Mouse (Mus musculus): Measurements from ENCODE around the gene Ccr1l1. TPM values are rescaled to one million over a fixed set of nuclear protein-coding genes. Genes with fewer than 3 reads are reported as not detected.

The Ccr1l1 gene
- total and polyA plus RNA-seq, 2 experiments = 0.12 TPM; not detected in 1

DNA sequence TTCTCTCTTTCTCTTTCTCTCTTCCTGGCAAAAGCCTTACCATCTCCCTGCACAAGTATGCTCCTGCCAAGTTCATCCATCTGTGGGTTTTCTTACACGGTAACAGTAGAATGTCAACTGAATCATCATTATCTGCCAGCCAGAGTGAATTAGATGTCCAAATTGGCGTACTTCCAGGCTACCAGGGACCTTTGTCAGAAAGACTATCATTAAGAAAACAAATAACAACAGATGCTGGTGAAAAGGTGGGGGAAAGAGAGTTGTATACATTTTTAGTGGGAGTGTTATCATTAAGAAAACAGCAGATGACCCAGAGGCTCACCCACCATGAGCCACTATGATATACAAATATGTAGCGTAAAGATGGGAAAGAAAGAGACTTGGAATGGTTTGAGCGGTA, 48.3 kb downstream of the Ccr1l1 start:
- Histone ChIP-seq H3K4me3 (ENCODE audit: insufficient read depth, low read depth, low read length) (no peak overlapping the region), H3K27me3 (ENCODE audit: control insufficient read depth, insufficient read depth, low read length) (no peaks in the 10 kb centered on the region), H3K79me2 (ENCODE audit: control insufficient read depth, insufficient read depth, low read length) (no peaks in the 10 kb centered on the region), H3K27ac (replicated peaks; ENCODE audit: insufficient read depth, low read depth, low read length) (no peak overlapping the region), H3K9ac (ENCODE audit: low read depth, low read length) (no peak overlapping the region), H3K36me3 (ENCODE audit: control insufficient read depth, insufficient read depth, low read length) (no peaks in the 10 kb centered on the region), H3K4me1 (ENCODE audit: control insufficient read depth, insufficient read depth, low read length) (peaks cover 8% of the 10 kb centered on the region; the same call in 1 of the 2 replicates)
- 77% methylated on average over 4 of the region's 4 CpGs for WGBS
- DNase-seq (ENCODE audit: extremely low read depth, low read depth, low spot score) = no peak
- TF ChIP-seq CTCF (IDR thresholded peaks at IDR 0.05; ENCODE audit: low read depth, low read length) (no peak), POLR2A (IDR thresholded peaks at IDR 0.05; ENCODE audit: extremely low read depth, insufficient read depth, low read length) (no peak)

DNA sequence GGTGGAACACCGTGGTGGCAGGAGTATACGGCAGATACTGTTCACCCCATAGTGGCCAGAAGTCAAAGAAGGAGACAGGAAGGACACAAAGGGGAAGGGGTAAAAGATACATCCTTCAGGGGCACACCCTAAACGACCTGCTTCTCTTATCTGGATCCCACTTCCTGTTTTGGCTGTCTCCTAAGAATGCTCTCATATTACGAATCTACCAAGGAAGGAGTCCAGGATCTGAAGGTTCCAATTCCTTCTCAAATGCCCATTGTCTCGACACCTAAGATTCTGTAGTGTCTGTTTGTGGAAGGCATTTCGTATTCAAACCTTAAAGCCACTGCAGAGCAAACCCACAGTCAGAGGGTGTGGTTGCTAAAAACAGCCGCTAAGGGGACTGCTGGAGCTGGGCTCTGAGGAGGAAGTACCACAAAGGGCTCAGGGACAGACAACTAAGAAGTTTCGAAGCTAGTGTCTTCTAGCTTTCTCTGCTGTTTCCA, 49.4 kb downstream of the Ccr1l1 start:
- H3K9ac ChIP-seq (ENCODE audit: low read depth, low read length) = no peak overlapping the region
- TF ChIP-seq CTCF (IDR thresholded peaks at IDR 0.05; ENCODE audit: low read depth, low read length) = no peak
- TF ChIP-seq POLR2A (IDR thresholded peaks at IDR 0.05; ENCODE audit: extremely low read depth, insufficient read depth, low read length) = no peak
- no peaks in the 10 kb centered on the region for H3K27me3 ChIP-seq (ENCODE audit: control insufficient read depth, insufficient read depth, low read length)
- no peak for DNase-seq (ENCODE audit: extremely low read depth, low read depth, low spot score)
- peak overlapping the region; percentile 66 for H3K27ac ChIP-seq (replicated peaks; ENCODE audit: insufficient read depth, low read depth, low read length)
- 31% methylated on average over 8 of the region's 8 CpGs for WGBS
- peaks cover 10% of the 10 kb centered on the region; the same call in 1 of the 2 replicates for H3K4me1 ChIP-seq (ENCODE audit: control insufficient read depth, insufficient read depth, low read length)
- H3K36me3 ChIP-seq (ENCODE audit: control insufficient read depth, insufficient read depth, low read length) = no peaks in the 10 kb centered on the region
- no peak overlapping the region for H3K4me3 ChIP-seq (ENCODE audit: insufficient read depth, low read depth, low read length)
- H3K79me2 ChIP-seq (ENCODE audit: control insufficient read depth, insufficient read depth, low read length) = no peaks in the 10 kb centered on the region

DNA sequence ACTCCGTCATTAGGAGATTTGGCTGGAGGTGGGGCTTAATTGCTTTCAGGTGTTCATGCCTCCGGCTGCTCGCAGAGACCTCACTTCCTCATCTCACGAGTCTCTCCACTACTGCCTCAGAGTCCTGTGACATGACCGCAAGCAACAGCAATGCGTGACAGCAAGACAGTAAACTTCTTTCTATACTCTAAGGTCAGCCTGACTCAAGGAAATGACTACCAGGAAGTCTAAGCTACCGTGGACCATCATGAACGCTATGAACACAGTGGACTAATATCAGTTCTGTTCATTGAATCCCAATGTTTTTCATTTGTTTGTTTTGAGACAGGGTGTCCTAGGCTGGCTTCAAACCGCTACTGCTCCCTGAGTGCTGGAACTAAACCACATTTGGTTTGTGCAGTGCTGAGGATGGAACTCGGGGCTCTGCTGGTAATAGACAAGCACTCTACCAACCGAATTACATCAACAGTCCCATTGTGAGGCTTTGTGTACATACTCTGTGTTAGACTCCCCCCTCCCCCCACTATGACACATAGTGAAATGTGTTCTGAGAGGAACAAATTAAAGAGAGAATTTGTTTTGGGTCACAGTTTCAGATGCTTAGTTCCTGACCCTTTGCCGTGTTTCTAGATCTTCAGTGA, 50.0 kb downstream of the Ccr1l1 start:
- H3K36me3 ChIP-seq (ENCODE audit: control insufficient read depth, insufficient read depth, low read length) = no peaks in the 10 kb centered on the region
- DNase-seq (ENCODE audit: extremely low read depth, low read depth, low spot score) = no peak
- H3K79me2 ChIP-seq (ENCODE audit: control insufficient read depth, insufficient read depth, low read length) = no peaks in the 10 kb centered on the region
- no peaks in the 10 kb centered on the region for H3K27me3 ChIP-seq (ENCODE audit: control insufficient read depth, insufficient read depth, low read length)
- peaks cover 12% of the 10 kb centered on the region; the same call in 1 of the 2 replicates for H3K4me1 ChIP-seq (ENCODE audit: control insufficient read depth, insufficient read depth, low read length)
- peak overlapping the region; percentile 66 for H3K27ac ChIP-seq (replicated peaks; ENCODE audit: insufficient read depth, low read depth, low read length)
- no peak overlapping the region for H3K9ac ChIP-seq (ENCODE audit: low read depth, low read length)
- no peak overlapping the region for H3K4me3 ChIP-seq (ENCODE audit: insufficient read depth, low read depth, low read length)
- 63% methylated on average over 12 of the region's 12 CpGs for WGBS
- TF ChIP-seq POLR2A (IDR thresholded peaks at IDR 0.05; ENCODE audit: extremely low read depth, insufficient read depth, low read length) (no peak), CTCF (IDR thresholded peaks at IDR 0.05; ENCODE audit: low read depth, low read length) (no peak)

DNA sequence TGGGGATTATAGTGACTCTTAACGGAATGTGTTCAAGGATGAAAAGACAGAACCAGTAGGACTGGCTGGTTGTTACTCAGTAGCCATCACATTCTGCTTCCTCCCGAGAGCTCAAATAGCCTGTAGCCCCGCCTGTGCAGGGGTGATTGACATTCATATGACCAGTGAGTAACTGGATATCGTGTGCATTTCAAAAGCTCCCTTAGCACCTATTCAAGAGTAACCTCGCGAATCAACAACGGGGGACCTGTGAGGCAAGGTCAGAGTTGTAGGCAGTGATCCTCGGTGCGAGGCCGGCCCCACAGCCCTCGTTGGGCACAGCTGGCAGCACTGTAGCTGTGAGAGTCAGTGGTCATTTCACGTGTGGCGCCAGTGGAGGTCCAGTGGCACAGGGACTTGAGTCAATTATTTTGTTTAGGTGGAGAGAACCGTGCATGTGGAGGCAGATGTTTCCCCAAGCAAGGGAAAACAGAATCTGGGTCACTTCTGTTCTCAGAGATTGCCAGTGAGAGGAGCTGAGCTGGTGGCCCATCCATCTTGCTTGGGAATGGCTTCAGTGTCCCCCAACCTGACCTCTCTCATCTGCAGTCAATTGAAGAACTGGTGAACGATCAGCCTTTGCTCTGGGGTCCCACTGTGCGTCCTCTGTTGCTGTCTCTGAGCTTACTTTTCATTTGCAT, 50.8 kb downstream of the Ccr1l1 start:
- no peak overlapping the region for H3K27ac ChIP-seq (replicated peaks; ENCODE audit: insufficient read depth, low read depth, low read length)
- H3K9ac ChIP-seq (ENCODE audit: low read depth, low read length) = 0 out of 2 replicates have a peak overlapping the region, but pooled peaks have one; percentile 24
- no peak for DNase-seq (ENCODE audit: extremely low read depth, low read depth, low spot score)
- H3K79me2 ChIP-seq (ENCODE audit: control insufficient read depth, insufficient read depth, low read length) = no peaks in the 10 kb centered on the region
- WGBS = 55% methylated on average over 16 of the region's 16 CpGs
- no peaks in the 10 kb centered on the region for H3K27me3 ChIP-seq (ENCODE audit: control insufficient read depth, insufficient read depth, low read length)
- no peak for TF ChIP-seq CTCF (IDR thresholded peaks at IDR 0.05; ENCODE audit: low read depth, low read length)
- TF ChIP-seq POLR2A (IDR thresholded peaks at IDR 0.05; ENCODE audit: extremely low read depth, insufficient read depth, low read length) = no peak
- H3K36me3 ChIP-seq (ENCODE audit: control insufficient read depth, insufficient read depth, low read length) = no peaks in the 10 kb centered on the region
- H3K4me1 ChIP-seq (ENCODE audit: control insufficient read depth, insufficient read depth, low read length) = peaks cover 11% of the 10 kb centered on the region; the same call in 1 of the 2 replicates
- no peak overlapping the region for H3K4me3 ChIP-seq (ENCODE audit: insufficient read depth, low read depth, low read length)

Other genes with a start within 250 kb of the Ccr1l1 start
- 1.0 and 1.3 TPM in 2 replicates for gene Cxcr6, start 171.9 kb downstream of the Ccr1l1 start, total RNA-seq (2014; rRNA removed)
- gene Cxcr6, start 171.9 kb downstream of the Ccr1l1 start, polyA plus RNA-seq (2012; rRNA removed) = 0.70 and 0.76 TPM in 2 replicates
- 21.2 and 22.9 TPM in 2 replicates for gene Fyco1, start 126.5 kb downstream of the Ccr1l1 start, total RNA-seq (2014; rRNA removed)
- gene Fyco1, start 126.5 kb downstream of the Ccr1l1 start, polyA plus RNA-seq (2012; rRNA removed) = 5.9 and 6.6 TPM in 2 replicates
- gene Xcr1, start 116.4 kb downstream of the Ccr1l1 start, total RNA-seq (2014; rRNA removed) = 0.18 and 0.34 TPM in 2 replicates
- 0.09 and 0.22 TPM in 2 replicates for gene Xcr1, start 116.4 kb downstream of the Ccr1l1 start, polyA plus RNA-seq (2012; rRNA removed)
- gene Ccr1, start 9.7 kb downstream of the Ccr1l1 start, total RNA-seq (2014; rRNA removed) = under 0.01 and 0.20 TPM in 2 replicates
- gene Ccr1, start 9.7 kb downstream of the Ccr1l1 start, polyA plus RNA-seq (2012; rRNA removed) = 0.04 TPM in 1 of 2 replicates, not detected in the other
- gene Ccr3, start 43.6 kb upstream of the Ccr1l1 start, total RNA-seq (2014; rRNA removed) = 0.13 and 0.18 TPM in 2 replicates
- gene Ccr3, start 43.6 kb upstream of the Ccr1l1 start, polyA plus RNA-seq (2012; rRNA removed) = 0.04 and 0.17 TPM in 2 replicates
- 1.2 and 1.7 TPM in 2 replicates for gene Ccr2, start 123.5 kb upstream of the Ccr1l1 start, total RNA-seq (2014; rRNA removed)
- 0.40 and 0.43 TPM in 2 replicates for gene Ccr2, start 123.5 kb upstream of the Ccr1l1 start, polyA plus RNA-seq (2012; rRNA removed)
- gene Ccr5, start 143.1 kb upstream of the Ccr1l1 start, total RNA-seq (2014; rRNA removed) = 1.6 and 2.2 TPM in 2 replicates
- gene Ccr5, start 143.1 kb upstream of the Ccr1l1 start, polyA plus RNA-seq (2012; rRNA removed) = 1.0 and 2.0 TPM in 2 replicates